Mouse (Mus musculus) heart, embryonic 11.5 days (tissue): ENCODE data around the gene C1ql1. TPM values are rescaled to one million over a fixed set of nuclear protein-coding genes. Genes with fewer than 3 reads are reported as not detected.

ENCODE experiments used
- ATAC-seq: fragments of 200-750 bp; cut with Nextera tagmentation; replicated peaks from 2 replicates; pipeline ENCODE4 v1.8.0; 2017; ENCODE audit warnings: moderate library complexity; ENCODE audit not compliant: insufficient number of reproducible peaks, low FRiP score, low TSS enrichment
- H3K27ac ChIP-seq: fragments of 300-500 bp; sonication (generic); 2 replicates; pipeline ENCODE4 v1.5.1; 2014; ENCODE audit warnings: mild to moderate bottlenecking, low read depth, low read length
- H3K27me3 ChIP-seq: fragments of 300-500 bp; sonication (generic); 2 replicates; pipeline ENCODE4 v1.6.1; 2014; ENCODE audit warnings: mild to moderate bottlenecking, low read length, mixed read lengths; ENCODE audit not compliant: control insufficient read depth, insufficient read depth
- H3K36me3 ChIP-seq: fragments of 300-500 bp; sonication (generic); 2 replicates; pipeline ENCODE4 v1.6.1; 2014; ENCODE audit warnings: mild to moderate bottlenecking, low read length, moderate library complexity, mixed read lengths; ENCODE audit not compliant: control insufficient read depth, insufficient read depth
- H3K4me1 ChIP-seq: fragments of 300-500 bp; sonication (generic); 2 replicates; pipeline ENCODE4 v1.6.1; 2014; ENCODE audit warnings: low read length; ENCODE audit not compliant: control insufficient read depth, insufficient read depth
- H3K4me2 ChIP-seq: fragments of 300-500 bp; sonication (generic); 2 replicates; pipeline ENCODE4 v1.6.1; 2014; ENCODE audit warnings: mild to moderate bottlenecking, moderate library complexity
- H3K4me3 ChIP-seq: fragments of 300-500 bp; sonication (generic); 2 replicates; pipeline ENCODE4 v1.5.1; 2014; ENCODE audit warnings: low read depth, low read length
- H3K9ac ChIP-seq: fragments of 300-500 bp; sonication (generic); 2 replicates; pipeline ENCODE4 v1.6.1; 2014; ENCODE audit warnings: mild to moderate bottlenecking, low read depth, low read length, moderate library complexity
- H3K9me3 ChIP-seq: fragments of 300-500 bp; sonication (generic); replicated peaks from 2 replicates; pipeline ENCODE4 v1.6.1; 2016; ENCODE audit warnings: low read length; ENCODE audit not compliant: control insufficient read depth
- WGBS: fragments of 180-500 bp; shearing (Covaris S2); extraction: QIAGEN DNeasy Blood & Tissue Kit; methylation state at CpG from one replicate; pipeline ENCODE4 v1.1.7; 2014; ENCODE audit not compliant: insufficient replicate concordance; 5-methylcytosine and 5-hydroxymethylcytosine counted together
- polyA plus RNA-seq: library from polyadenylated mRNA; unstranded; fragments of >200 nt; fragmentation: Nextera tagmentation; extraction: Ambion mirVana; gene quantifications from 2 replicates; pipeline ENCODE4 v1.2.1, GENCODE M21; 2014

Gene C1ql1
- polyA plus RNA-seq, 1 experiment from 2014 or later, result 0.76 TPM

DNA sequence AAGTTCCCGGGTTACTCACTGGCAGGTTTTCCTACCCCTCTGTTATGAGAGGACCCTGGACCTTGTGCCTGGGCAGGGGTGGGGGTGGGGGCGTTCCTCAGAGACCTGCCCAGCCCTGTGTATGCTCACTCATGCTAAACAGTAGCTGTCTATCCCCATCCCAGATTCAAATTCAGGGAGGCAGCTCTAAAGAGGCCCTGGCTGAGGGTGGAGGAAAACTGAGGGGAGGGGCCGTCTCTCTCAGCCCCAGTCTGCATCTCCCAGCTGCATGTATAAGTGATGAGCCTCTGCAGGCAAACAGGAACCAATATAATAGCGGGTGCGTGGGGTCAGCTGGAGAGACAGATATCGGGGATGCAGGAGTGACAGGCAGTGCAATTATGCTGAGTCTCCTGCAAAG lies 6.4 kb upstream of the C1ql1 start:
- H3K9me3 ChIP-seq, result no peaks in the 10 kb centered on the region
- no peak overlapping the region for H3K9ac ChIP-seq
- 47% methylated on average over 6 of the region's 6 CpGs for WGBS
- no peaks in the 10 kb centered on the region for H3K36me3 ChIP-seq
- no peak for ATAC-seq
- H3K4me1 ChIP-seq, result peaks cover 2% of the 10 kb centered on the region
- H3K27me3 ChIP-seq, result peaks cover 67% of the 10 kb centered on the region
- H3K27ac ChIP-seq, result no peak overlapping the region
- H3K4me3 ChIP-seq, result no peak overlapping the region
- H3K4me2 ChIP-seq, result no peak overlapping the region

GRCm38 (mm10) chr11:102948043-102948961 lies 1.8 kb upstream of the C1ql1 start:
- H3K36me3 ChIP-seq, result no peaks in the 10 kb centered on the region
- H3K4me3 ChIP-seq, result peak overlapping the region; percentile 62
- H3K27me3 ChIP-seq, result peaks cover 96% of the 10 kb centered on the region
- peaks cover 4% of the 10 kb centered on the region for H3K4me1 ChIP-seq
- no peaks in the 10 kb centered on the region for H3K9me3 ChIP-seq
- no peak for ATAC-seq
- peak overlapping the region; percentile 87 for H3K4me2 ChIP-seq
- peak overlapping the region; percentile 59; the same call in 1 of the 2 replicates for H3K9ac ChIP-seq
- H3K27ac ChIP-seq, result no peak overlapping the region
- 2% methylated on average over 51 of the region's 51 CpGs for WGBS

DNA sequence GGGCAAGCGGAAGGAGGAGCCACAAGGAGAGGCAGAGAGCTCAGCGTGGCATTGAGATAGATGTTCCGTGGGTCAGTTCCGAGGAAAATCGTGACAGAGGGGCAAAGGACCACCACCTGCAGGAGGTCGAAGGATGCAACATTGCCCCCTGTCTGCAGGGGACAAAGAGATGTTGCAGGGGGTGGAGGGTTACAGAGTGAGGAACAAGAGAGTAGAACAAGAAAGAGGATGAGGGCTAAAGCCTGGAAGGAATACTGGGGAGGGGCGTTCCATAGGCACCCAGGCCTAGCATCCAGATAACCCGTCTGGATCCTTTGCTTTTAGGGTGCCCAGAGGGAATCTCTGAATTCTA lies 480 bp upstream of the C1ql1 start:
- no peaks in the 10 kb centered on the region for H3K36me3 ChIP-seq
- peaks cover 4% of the 10 kb centered on the region for H3K4me1 ChIP-seq
- no peak for ATAC-seq
- WGBS, result 6% methylated on average over 8 of the region's 8 CpGs
- H3K4me3 ChIP-seq, result peak overlapping the region; percentile 33; the same call in 1 of the 2 replicates
- H3K27me3 ChIP-seq, result peaks cover 96% of the 10 kb centered on the region
- no peak overlapping the region for H3K9ac ChIP-seq
- H3K27ac ChIP-seq, result no peak overlapping the region
- H3K9me3 ChIP-seq, result no peaks in the 10 kb centered on the region
- peak overlapping the region; percentile 65 for H3K4me2 ChIP-seq

- H3K4me1 ChIP-seq, result peaks cover 12% of the 10 kb centered on the region
- peaks cover 87% of the 10 kb centered on the region for H3K27me3 ChIP-seq
- WGBS, result 4% methylated on average over 54 of the region's 54 CpGs
- H3K27ac ChIP-seq, result no peak overlapping the region
- H3K36me3 ChIP-seq, result no peaks in the 10 kb centered on the region
- peak overlapping the region; percentile 65 for H3K4me2 ChIP-seq
- H3K4me3 ChIP-seq, result peak overlapping the region; percentile 33
- no peak for ATAC-seq
- H3K9me3 ChIP-seq, result no peaks in the 10 kb centered on the region
- no peak overlapping the region for H3K9ac ChIP-seq
Observed at GRCm38 (mm10) chr11:102945306-102946264, 903 bp downstream of the C1ql1 start.

DNA sequence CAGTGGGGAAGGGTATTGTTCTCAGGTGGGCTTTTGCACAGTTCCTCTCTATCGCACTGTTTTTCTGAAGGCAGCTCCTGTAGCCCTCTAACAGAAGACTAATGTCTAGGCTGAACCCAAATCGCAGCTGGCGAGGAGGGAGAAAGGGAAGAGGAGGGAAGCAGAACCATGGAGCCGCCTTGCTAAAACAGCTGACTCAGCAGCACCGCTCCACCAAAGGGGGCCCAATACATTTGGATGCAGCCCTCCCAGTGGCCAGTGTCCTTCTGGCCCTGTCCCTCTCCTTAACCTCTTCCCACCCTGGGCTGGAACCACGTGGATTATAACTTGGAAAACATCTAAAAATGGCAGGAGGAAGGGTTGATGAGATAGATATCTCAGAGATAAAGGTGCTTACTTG lies 5.3 kb downstream of the C1ql1 start:
- Histone ChIP-seq H3K36me3 (no peaks in the 10 kb centered on the region), H3K9ac (no peak overlapping the region), H3K27ac (no peak overlapping the region), H3K4me3 (no peak overlapping the region), H3K4me2 (no peak overlapping the region), H3K9me3 (no peaks in the 10 kb centered on the region), H3K4me1 (peaks cover 21% of the 10 kb centered on the region), H3K27me3 (peaks cover 67% of the 10 kb centered on the region)
- WGBS, result 56% methylated on average over 6 of the region's 6 CpGs
- no peak for ATAC-seq

- ATAC-seq, result no peak
- no peaks in the 10 kb centered on the region for H3K36me3 ChIP-seq
- H3K27me3 ChIP-seq, result peaks cover 47% of the 10 kb centered on the region
- H3K4me1 ChIP-seq, result peaks cover 17% of the 10 kb centered on the region; the same call in 1 of the 2 replicates
- no peak overlapping the region for H3K4me3 ChIP-seq
- H3K9me3 ChIP-seq, result no peaks in the 10 kb centered on the region
- H3K4me2 ChIP-seq, result no peak overlapping the region
- no peak overlapping the region for H3K27ac ChIP-seq
- 43% methylated on average over 13 of the region's 13 CpGs for WGBS
- H3K9ac ChIP-seq, result no peak overlapping the region
Observed at GRCm38 (mm10) chr11:102939024-102939675, 7.3 kb downstream of the C1ql1 start.

DNA sequence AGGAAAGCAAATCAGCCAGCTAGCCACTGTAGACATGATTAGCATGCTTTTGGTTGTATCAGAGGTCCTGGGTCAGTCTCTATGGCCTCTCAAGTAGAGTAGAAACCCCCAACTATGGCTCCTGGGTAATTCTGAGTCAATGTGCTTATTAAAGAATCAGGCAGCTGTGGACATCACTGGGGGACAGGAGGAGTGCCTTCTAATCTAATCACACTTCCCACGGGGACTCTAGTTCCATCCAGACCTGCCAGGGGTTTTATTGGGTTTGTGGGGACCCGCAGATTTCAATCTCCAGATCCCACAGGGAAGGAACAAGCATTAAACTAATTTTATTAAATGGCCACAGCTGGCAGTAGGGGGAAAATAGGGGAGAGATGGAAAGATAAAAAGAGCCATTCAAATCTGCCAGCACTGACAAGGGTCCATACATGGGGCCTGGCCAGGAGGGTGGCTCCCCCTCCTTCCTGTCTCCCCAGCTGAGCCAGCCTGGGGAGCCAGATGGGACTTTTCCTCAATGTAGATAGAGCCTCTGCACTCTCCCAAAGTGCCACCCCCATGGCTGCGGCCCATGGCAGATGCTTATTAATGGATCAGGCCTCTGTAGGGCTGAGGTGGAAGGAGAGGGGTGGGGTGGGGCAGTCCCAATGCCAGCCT lies 8.8 kb downstream of the C1ql1 start:
- no peak overlapping the region for H3K9ac ChIP-seq
- WGBS, result 61% methylated on average over 3 of the region's 3 CpGs
- no peaks in the 10 kb centered on the region for H3K36me3 ChIP-seq
- no peak for ATAC-seq
- H3K27ac ChIP-seq, result no peak overlapping the region
- no peak overlapping the region for H3K4me2 ChIP-seq
- H3K4me3 ChIP-seq, result no peak overlapping the region
- H3K9me3 ChIP-seq, result no peaks in the 10 kb centered on the region
- H3K4me1 ChIP-seq, result peaks cover 17% of the 10 kb centered on the region; the same call in 1 of the 2 replicates
- H3K27me3 ChIP-seq, result peaks cover 32% of the 10 kb centered on the region

DNA sequence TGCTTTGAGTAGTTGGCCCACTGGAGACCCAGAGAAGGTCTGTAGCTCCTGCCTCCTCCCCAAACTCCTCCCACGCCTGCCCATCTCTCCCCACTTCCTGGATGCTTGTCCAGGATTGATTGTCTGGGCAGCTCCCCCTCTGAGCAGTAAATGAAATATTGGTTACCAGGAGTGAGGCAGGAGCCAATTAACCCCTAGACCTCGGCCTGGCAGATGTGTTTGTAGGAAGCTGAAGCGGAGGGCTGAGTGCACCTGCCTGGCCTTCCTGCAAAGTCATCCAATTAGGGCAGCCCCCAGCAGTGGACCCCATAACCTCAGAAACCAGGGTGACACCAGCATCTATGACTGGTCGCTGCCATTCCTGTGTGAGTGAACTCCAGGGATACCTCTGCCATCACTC lies 10.2 kb downstream of the C1ql1 start:
- no peak overlapping the region for H3K27ac ChIP-seq
- H3K4me1 ChIP-seq, result peaks cover 16% of the 10 kb centered on the region; the same call in 1 of the 2 replicates
- H3K27me3 ChIP-seq, result peaks cover 25% of the 10 kb centered on the region
- H3K9ac ChIP-seq, result 0 out of 2 replicates have a peak overlapping the region, but pooled peaks have one; percentile 8
- no peaks in the 10 kb centered on the region for H3K9me3 ChIP-seq
- WGBS, result 49% methylated on average over 4 of the region's 4 CpGs
- no peak for ATAC-seq
- H3K4me3 ChIP-seq, result no peak overlapping the region
- no peaks in the 10 kb centered on the region for H3K36me3 ChIP-seq
- H3K4me2 ChIP-seq, result no peak overlapping the region
